Mouse (Mus musculus) intestine, postnatal 0 days (tissue): Measurements from ENCODE around the gene Cemip2. TPM values are rescaled to one million over a fixed set of nuclear protein-coding genes. Genes with fewer than 3 reads are reported as not detected.
"Not testable (repeated sequence)": the region's sequence is repeated elsewhere in the genome, so short reads cannot be mapped to it uniquely, and the experiment has no call there.

Experiments
- ATAC-seq: fragments of 200-750 bp; cut with Nextera tagmentation; 2 replicates; pipeline ENCODE4 v1.8.0; 2017; ENCODE audit warnings: mild to moderate bottlenecking, moderate TSS enrichment, moderate library complexity
- H3K27ac ChIP-seq: fragments of 300-500 bp; sonication (generic); 2 replicates; pipeline ENCODE4 v1.5.1; 2014; ENCODE audit warnings: mild to moderate bottlenecking, low read depth, low read length, moderate library complexity
- H3K27me3 ChIP-seq: fragments of 300-500 bp; sonication (generic); replicated peaks from 2 replicates; pipeline ENCODE4 v1.6.1; 2014; ENCODE audit warnings: low read length, mixed read lengths; ENCODE audit not compliant: control insufficient read depth, insufficient read depth
- H3K36me3 ChIP-seq: fragments of 300-500 bp; sonication (generic); 2 replicates; pipeline ENCODE4 v1.6.1; 2014; ENCODE audit warnings: mild to moderate bottlenecking, moderate library complexity; ENCODE audit not compliant: control insufficient read depth, insufficient read depth
- H3K4me1 ChIP-seq: fragments of 300-500 bp; sonication (generic); replicated peaks from 2 replicates; pipeline ENCODE4 v1.6.1; 2014; ENCODE audit warnings: antibody characterized with exemption, low read length, mixed read lengths; ENCODE audit not compliant: control insufficient read depth, insufficient read depth
- H3K4me2 ChIP-seq: fragments of 300-500 bp; sonication (generic); replicated peaks from 2 replicates; pipeline ENCODE4 v1.6.1; 2014; ENCODE audit warnings: low read depth, mild to moderate bottlenecking, moderate library complexity
- H3K4me3 ChIP-seq: fragments of 300-500 bp; sonication (generic); 2 replicates; pipeline ENCODE4 v1.5.1; 2014; ENCODE audit warnings: low read depth, low read length
- H3K9ac ChIP-seq: fragments of 300-500 bp; sonication (generic); 2 replicates; pipeline ENCODE4 v1.6.1; 2014; ENCODE audit warnings: mild to moderate bottlenecking, low read depth, low read length
- H3K9me3 ChIP-seq: fragments of 300-500 bp; sonication (generic); 2 replicates; pipeline ENCODE4 v1.6.1; 2016; ENCODE audit warnings: mixed run types; ENCODE audit not compliant: control insufficient read depth
- CTCF ChIP-seq: sonication (generic); IDR thresholded peaks from 2 replicates; pipeline ENCODE4 v1.5.1; 2016; ENCODE audit warnings: low read depth, mild to moderate bottlenecking, control low read depth, antibody characterized with exemption, moderate library complexity
- WGBS: fragments of 180-500 bp; shearing (Covaris S2); extraction: QIAGEN DNeasy Blood & Tissue Kit; methylation state at CpG from one replicate; pipeline ENCODE4 v1.1.7; 2014; 5-methylcytosine and 5-hydroxymethylcytosine counted together
- polyA plus RNA-seq: library from polyadenylated mRNA; unstranded; fragments of >200 nt; fragmentation: Nextera tagmentation; extraction: Ambion mirVana; gene quantifications from 2 replicates; pipeline ENCODE4 v1.2.1, GENCODE M21; 2015

Cemip2 gene
- polyA plus RNA-seq, 1 experiment from 2014 or later: 3.3 TPM

DNA sequence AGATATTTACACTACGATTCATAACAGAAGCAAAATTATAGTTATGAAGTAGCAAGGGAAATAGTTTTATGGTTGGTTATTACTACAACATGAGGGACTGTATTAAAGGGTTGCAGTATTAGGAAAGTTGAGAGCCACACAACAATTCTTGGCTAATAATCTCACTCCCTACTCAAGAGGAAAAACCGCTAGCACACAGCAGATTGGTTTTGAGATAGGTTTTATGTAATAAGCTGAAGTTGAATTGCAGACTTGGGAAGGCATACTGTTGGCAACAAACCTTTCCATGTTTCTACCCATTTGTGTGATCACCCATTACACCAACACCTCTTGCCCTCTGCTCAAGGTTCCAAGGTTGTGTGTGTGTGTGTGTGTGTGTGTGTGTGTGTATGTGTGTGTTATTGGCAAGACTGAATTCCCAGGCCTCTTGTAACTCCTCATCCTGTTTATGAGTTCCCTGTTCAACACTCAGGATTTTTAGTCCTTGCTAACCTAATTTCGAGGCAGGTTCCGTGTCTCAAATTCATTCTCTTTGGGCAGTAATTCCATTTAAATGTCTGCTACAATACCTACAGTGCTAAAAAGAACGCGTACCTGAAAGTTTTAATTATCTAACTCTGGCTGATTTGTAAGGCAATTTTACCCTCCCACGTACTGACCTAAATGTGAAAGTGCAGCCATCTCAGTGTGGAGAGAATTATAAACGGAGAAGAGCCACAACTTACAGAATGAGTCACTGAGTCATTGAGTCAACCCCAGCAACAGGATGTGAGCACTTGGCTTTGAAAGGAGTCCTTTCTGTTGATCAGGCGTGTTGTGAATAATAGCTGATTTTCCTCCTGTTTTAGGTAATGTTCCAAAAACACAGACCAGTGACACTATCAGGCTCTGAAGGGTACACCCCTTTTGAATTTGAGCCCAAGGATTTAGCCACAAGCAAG is 85.1 kb downstream of the Cemip2 start:
- no peak overlapping the region for H3K9ac ChIP-seq
- H3K27me3 ChIP-seq: no peaks in the 10 kb centered on the region
- H3K4me2 ChIP-seq: no peak overlapping the region
- no peak overlapping the region for H3K27ac ChIP-seq
- WGBS: 83% methylated on average over 9 of the region's 9 CpGs
- H3K4me1 ChIP-seq: no peaks in the 10 kb centered on the region
- no peaks in the 10 kb centered on the region for H3K36me3 ChIP-seq
- H3K4me3 ChIP-seq: no peak overlapping the region
- ATAC-seq: no peak
- no peaks in the 10 kb centered on the region for H3K9me3 ChIP-seq
- no peak for TF ChIP-seq CTCF

DNA sequence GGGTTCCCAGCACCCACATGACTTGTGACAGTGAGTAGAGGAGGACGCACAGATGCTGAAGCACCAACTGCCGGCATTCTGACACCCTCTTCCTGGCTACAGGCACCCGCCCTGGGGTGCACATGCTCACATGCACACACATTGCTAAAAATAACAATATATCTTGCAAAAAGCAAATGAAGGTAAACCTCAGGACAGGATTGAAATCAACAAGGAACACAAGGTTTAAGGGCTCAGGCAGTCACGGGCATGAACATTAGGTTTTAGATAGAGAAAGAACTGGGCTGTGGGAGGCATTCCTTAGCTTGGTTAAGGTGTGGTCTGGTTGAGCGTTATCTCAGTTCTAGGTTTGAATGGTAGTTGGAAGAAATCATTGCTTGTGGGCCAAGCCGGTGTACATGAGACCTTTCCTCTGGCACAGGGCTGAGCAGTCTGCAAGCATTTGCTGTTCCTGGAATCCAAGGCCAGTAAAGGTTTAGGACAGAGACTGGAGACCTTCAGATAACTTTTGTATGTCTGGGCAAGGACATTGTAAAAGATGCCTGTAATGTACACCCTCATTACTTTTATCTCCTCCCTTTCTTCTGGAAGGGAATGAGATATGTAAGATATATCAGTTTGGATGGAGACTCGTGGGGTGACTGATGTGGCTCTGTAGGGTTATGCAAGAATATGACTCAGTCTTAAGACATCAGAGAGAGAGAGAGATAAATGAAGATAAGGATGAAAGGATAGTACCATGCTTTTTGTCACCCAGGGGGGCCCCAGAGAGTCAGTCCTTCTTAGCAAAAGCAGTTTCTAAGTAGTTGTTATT is 87.3 kb downstream of the Cemip2 start:
- H3K27me3 ChIP-seq: no peaks in the 10 kb centered on the region

DNA sequence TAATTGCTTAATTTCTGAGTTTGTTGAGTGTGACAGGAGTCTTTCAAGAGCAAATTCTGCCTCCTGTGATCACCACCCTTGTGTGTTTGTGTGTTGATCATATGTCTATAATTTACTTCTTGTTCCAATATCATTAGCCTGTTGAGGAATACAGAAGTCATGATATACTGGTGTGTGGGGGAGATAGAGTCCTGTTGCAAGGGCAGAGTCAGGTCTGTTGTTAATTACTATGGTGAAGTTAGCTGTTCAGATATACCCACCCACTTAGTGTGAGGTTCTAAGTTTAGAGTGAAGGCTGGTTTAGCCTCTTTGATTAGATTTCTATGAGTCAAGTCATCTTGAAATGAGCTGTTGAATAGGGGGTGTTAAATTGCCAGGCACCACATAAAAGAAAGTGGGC is 88.0 kb downstream of the Cemip2 start:
- no peak for ATAC-seq
- Histone ChIP-seq H3K4me2 (no peak overlapping the region), H3K9ac (no peak overlapping the region), H3K4me3 (no peak overlapping the region), H3K27me3 (no peaks in the 10 kb centered on the region), H3K9me3 (no peaks in the 10 kb centered on the region), H3K27ac (no peak overlapping the region), H3K4me1 (no peaks in the 10 kb centered on the region), H3K36me3 (no peaks in the 10 kb centered on the region)
- no peak for TF ChIP-seq CTCF

More for the DNA sequence above, 87.3 kb downstream of the Cemip2 start:
- 70% methylated on average over 7 of the region's 7 CpGs for WGBS
- no peak overlapping the region for H3K4me2 ChIP-seq
- no peaks in the 10 kb centered on the region for H3K4me1 ChIP-seq
- TF ChIP-seq CTCF: no peak
- no peaks in the 10 kb centered on the region for H3K36me3 ChIP-seq
- no peak overlapping the region for H3K9ac ChIP-seq
- H3K27ac ChIP-seq: no peak overlapping the region
- no peak for ATAC-seq
- H3K9me3 ChIP-seq: no peaks in the 10 kb centered on the region
- H3K4me3 ChIP-seq: no peak overlapping the region

DNA sequence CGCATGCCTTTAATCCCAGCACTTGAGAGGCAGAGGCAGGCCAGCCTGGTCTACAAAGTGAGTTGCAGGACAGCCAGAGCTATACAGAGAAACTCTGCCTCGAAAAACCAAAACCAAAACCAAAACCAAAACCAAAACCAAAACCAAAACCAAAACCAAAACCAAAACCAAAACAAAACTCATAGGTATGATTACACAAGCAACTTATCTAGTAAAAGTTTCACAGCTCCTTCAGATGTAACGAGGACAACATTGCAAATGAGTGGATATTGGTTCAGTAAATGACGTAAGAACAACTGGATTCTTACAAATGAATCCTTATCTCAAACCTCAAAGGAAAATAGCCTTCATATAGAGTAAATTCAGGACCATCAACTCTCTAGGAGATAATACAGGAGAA is 88.6 kb downstream of the Cemip2 start:
- H3K27me3 ChIP-seq, ATAC-seq, H3K9ac ChIP-seq, H3K4me2 ChIP-seq, H3K4me1 ChIP-seq, H3K4me3 ChIP-seq, H3K27ac ChIP-seq, H3K9me3 ChIP-seq, H3K36me3 ChIP-seq: not testable (repeated sequence)
- WGBS: 85% methylated on average over 4 of the region's 4 CpGs

DNA sequence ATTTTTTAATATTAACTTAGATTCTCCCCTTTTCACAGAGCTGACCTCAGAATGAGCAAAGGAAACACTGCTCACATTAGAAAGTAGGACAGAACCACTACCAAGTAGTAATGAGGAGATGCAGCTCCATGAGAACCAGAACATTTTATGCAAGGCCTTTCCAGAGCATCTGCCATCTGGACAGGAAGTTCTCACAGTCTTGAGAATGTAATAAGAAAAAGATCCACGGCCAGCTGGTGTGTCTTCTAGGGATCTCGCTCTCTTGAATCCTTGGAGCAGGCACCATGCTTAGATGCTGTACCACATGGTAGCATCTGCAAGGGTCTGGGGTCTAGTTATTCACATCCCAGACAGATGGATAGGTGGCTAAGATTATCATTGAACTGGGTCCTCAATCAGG is 90.3 kb downstream of the Cemip2 start:
- H3K27me3 ChIP-seq: no peaks in the 10 kb centered on the region
- H3K27ac ChIP-seq: no peak overlapping the region
- H3K36me3 ChIP-seq: no peaks in the 10 kb centered on the region

DNA sequence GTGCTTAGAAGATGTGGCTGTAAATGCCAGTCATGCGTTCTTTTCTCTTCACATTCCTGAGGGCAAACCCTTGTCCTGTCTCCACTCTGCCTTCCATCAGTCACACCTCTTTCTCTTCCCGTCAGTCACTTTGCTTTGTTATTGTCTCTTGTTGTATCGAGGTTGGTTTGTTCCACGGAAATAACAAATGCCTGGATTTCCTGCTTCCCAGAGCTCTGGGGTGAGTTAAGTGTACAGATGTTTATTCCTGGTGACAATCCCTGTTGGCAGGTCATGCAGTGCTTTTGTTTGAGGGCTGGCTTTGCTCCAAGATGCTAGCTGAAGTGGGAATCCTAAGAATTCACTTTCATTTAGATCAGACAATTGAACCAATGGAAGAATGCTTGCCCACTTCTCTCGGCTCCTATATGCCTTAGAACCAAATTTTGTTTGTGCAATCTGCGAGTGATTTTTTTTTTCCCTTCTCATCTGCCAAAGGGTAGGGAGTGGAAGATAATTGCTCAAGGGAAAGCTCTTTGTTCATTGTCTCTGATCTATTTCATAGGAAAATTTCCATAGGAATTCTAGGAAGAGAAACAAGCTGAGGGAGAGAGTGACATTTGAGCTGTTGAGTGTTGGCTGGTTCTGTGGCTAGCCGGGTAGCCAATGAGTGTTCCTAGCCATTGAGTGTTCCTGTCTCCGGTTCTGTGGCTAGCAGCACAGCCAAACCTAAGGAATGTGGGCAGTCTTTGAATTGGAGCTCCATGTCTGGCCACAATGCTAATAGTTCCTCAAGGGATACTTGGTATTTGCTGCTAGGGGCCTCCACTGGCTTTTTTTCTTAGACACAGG is 104.2 kb downstream of the Cemip2 start:
- H3K4me2 ChIP-seq: no peak overlapping the region
- no peaks in the 10 kb centered on the region for H3K9me3 ChIP-seq
- H3K4me3 ChIP-seq: no peak overlapping the region
- no peak for ATAC-seq
- H3K36me3 ChIP-seq: no peaks in the 10 kb centered on the region
- H3K27me3 ChIP-seq: no peaks in the 10 kb centered on the region
- no peaks in the 10 kb centered on the region for H3K4me1 ChIP-seq
- no peak overlapping the region for H3K9ac ChIP-seq
- WGBS: 34% methylated on average over 8 of the region's 8 CpGs
- TF ChIP-seq CTCF: no peak
- no peak overlapping the region for H3K27ac ChIP-seq

More for the DNA sequence above, 90.3 kb downstream of the Cemip2 start:
- 77% methylated on average over 2 of the region's 2 CpGs for WGBS
- TF ChIP-seq CTCF: no peak
- no peak overlapping the region for H3K9ac ChIP-seq
- H3K4me2 ChIP-seq: no peak overlapping the region
- no peak for ATAC-seq
- no peaks in the 10 kb centered on the region for H3K4me1 ChIP-seq
- no peaks in the 10 kb centered on the region for H3K9me3 ChIP-seq
- H3K4me3 ChIP-seq: no peak overlapping the region
